8 mouse cellular contexts compared by ENCODE assay signal in the genomic region with DNA sequence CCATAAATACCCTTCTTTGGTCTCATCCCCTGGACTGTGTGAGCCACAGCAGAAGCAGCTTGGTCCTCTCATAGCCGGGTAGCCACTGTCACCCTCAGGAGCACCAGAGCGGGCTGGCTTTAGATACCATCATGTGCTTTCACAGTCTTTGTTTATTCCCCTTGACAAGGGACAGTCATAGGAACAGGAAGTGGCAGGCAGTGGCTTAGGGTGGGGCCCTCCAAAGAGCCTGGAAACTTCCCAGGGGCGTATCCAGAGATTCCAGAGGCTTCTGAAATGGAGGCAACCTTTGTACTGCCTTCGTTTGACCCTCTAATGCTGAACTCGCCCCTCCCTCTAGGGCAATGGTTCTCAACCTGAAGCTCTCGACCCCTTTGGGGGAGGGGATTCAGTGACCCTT.
DNase-seq lines count a peak whose midpoint lies in the region; ATAC-seq and TF ChIP-seq lines count a peak whose summit lies in the region.
"Had no signal": no experiment of that assay in that cellular context is flagged by ENCODE, and none has a peak within 500 bp of the region (broad histone marks: within the 10 kb centered on the region; RNA-seq: fewer than 3 reads in every experiment).

No protein-coding gene starts in this region.

- peaks cover 88% of the 10 kb centered on the region for H3K36me3 ChIP-seq in C2C12 (ENCODE audit: control insufficient read depth, insufficient read depth)
- no peaks in the 10 kb centered on the region for H3K36me3 ChIP-seq in heart, postnatal 0 days (replicated peaks; ENCODE audit: control insufficient read depth, insufficient read depth, low read length)
- no peaks in the 10 kb centered on the region for H3K36me3 ChIP-seq in lung, embryonic 14.5 days (ENCODE audit: insufficient read depth)

- TF ChIP-seq EP300 in heart, postnatal 0 days (IDR thresholded peaks at IDR 0.05; ENCODE audit: low read depth) = no peak

- peaks cover 48% of the 10 kb centered on the region for H3K4me1 ChIP-seq in heart, postnatal 0 days (ENCODE audit: control insufficient read depth, insufficient read depth)
- H3K4me1 ChIP-seq in lung, embryonic 14.5 days (ENCODE audit: insufficient read depth) = peaks cover 11% of the 10 kb centered on the region; the same call in 1 of the 2 replicates

- H3K79me2 ChIP-seq in C2C12 (ENCODE audit: control insufficient read depth, insufficient read depth) = peaks cover 93% of the 10 kb centered on the region

- H3K9ac ChIP-seq in heart, postnatal 0 days (replicated peaks; ENCODE audit: low read depth, low read length) = no peak overlapping the region
- no peak overlapping the region for H3K9ac ChIP-seq in lung, embryonic 14.5 days

- peak overlapping the region; percentile 4 for H3ac ChIP-seq in C2C12 (ENCODE audit: control insufficient read depth, insufficient read length, low read depth)

- no peak overlapping the region for H3K27ac ChIP-seq in heart, postnatal 0 days (ENCODE audit: low read depth)
- H3K27ac ChIP-seq in lung, embryonic 14.5 days (ENCODE audit: low read depth) = peak overlapping the region; percentile 42; the same call in 1 of the 2 replicates

- no peaks in the 10 kb centered on the region for H3K27me3 ChIP-seq in C2C12 (ENCODE audit: control insufficient read depth, insufficient read depth, insufficient read length)
- H3K27me3 ChIP-seq in heart, postnatal 0 days (ENCODE audit: control insufficient read depth, insufficient read depth, low read length) = no peaks in the 10 kb centered on the region
- no peaks in the 10 kb centered on the region for H3K27me3 ChIP-seq in lung, embryonic 14.5 days (ENCODE audit: insufficient read depth, low read length)

- WGBS in heart, postnatal 0 days = 65% methylated on average over 6 of the region's 6 CpGs
- WGBS in lung, embryonic 14.5 days = 50% methylated on average over 6 of the region's 6 CpGs

- no peaks in the 10 kb centered on the region for H3K9me3 ChIP-seq in heart, postnatal 0 days (replicated peaks; ENCODE audit: control insufficient read depth, low read length)
- H3K9me3 ChIP-seq in lung, embryonic 14.5 days (ENCODE audit: low read depth, low read length) = no peaks in the 10 kb centered on the region

- no peak overlapping the region for H3K4me3 ChIP-seq in C2C12 (ENCODE audit: insufficient read depth, poor library complexity, severe bottlenecking)
- H3K4me3 ChIP-seq in heart, postnatal 0 days (ENCODE audit: low read depth, low read length) = no peak overlapping the region
- H3K4me3 ChIP-seq in lung, embryonic 14.5 days (ENCODE audit: low read depth, low read length) = no peak overlapping the region

- TF ChIP-seq CTCF in C2C12 (IDR thresholded peaks at IDR 0.05; ENCODE audit: control insufficient read depth, insufficient read depth, insufficient read length) = no peak
- TF ChIP-seq CTCF in heart, postnatal 0 days (IDR thresholded peaks at IDR 0.05; ENCODE audit: low read depth) = no peak
- no peak for TF ChIP-seq CTCF in lung, embryonic 14.5 days (IDR thresholded peaks at IDR 0.05; ENCODE audit: low read depth)

- peak; percentile 56 for DNase-seq in 3134 (ENCODE audit: extremely low read depth, insufficient read length, low spot score)
- no peak for DNase-seq in heart, postnatal 0 days (ENCODE audit: low spot score)
- no peak for DNase-seq in lung, embryonic 14.5 days
- no peak for DNase-seq in right cerebral cortex, postnatal 10 days (ENCODE audit: low spot score in 2 of 2)
- DNase-seq in c-Kit-positive CD71-positive TER-119-positive erythroid progenitor cells, embryonic 14.5 days (ENCODE audit: low spot score) = no peak
- no peak for DNase-seq in cerebellum, adult 9-11 months
- DNase-seq: adrenal gland, postnatal 25 days had no signal

- ATAC-seq in heart, postnatal 0 days (ENCODE audit: insufficient read depth, low read depth) = peak; percentile 28; the same call in 1 of the 2 replicates
- ATAC-seq in lung, embryonic 14.5 days (ENCODE audit: insufficient read depth) = no peak

- H3K79me3 ChIP-seq in C2C12 (ENCODE audit: low read depth) = peaks cover 84% of the 10 kb centered on the region

- H3K4me2 ChIP-seq in heart, postnatal 0 days (ENCODE audit: low read depth, low read length) = no peak overlapping the region
- no peak overlapping the region for H3K4me2 ChIP-seq in lung, embryonic 14.5 days

TF ChIP-seq in C2C12, 6 proteins besides CTCF, POLR2A, EP300 and RAD21:
- TF ChIP-seq MYOD1 (IDR thresholded peaks at IDR 0.05; ENCODE audit: control insufficient read depth, insufficient read length, low read depth) (no peak), USF1 (IDR thresholded peaks at IDR 0.05; ENCODE audit: low read depth) (peak; percentile 17)
